Mouse (Mus musculus): ENCODE results near the gene Lrriq1.

Lrriq1 gene

GRCm38 (mm10) chr10:103029132-103029729 lies 206.9 kb downstream of the Lrriq1 start:
- DNase-seq (ENCODE audit: low read depth) = no peak

- no peak for DNase-seq (ENCODE audit: low read depth)
These were observed 207.6 kb downstream of the Lrriq1 start for GRCm38 (mm10) chr10:103028253-103029131.

- no peak for DNase-seq (ENCODE audit: low read depth)
These were observed 208.2 kb downstream of the Lrriq1 start for GRCm38 (mm10) chr10:103027931-103028252.

GRCm38 (mm10) chr10:103027226-103027930 lies 208.7 kb downstream of the Lrriq1 start:
- DNase-seq (ENCODE audit: low read depth) = no peak

GRCm38 (mm10) chr10:103026636-103027225 lies 209.4 kb downstream of the Lrriq1 start:
- no peak for DNase-seq (ENCODE audit: low read depth)

GRCm38 (mm10) chr10:103002556-103002955 lies 233.6 kb downstream of the Lrriq1 start:
- no peak for DNase-seq (ENCODE audit: low read depth)

- DNase-seq (ENCODE audit: low read depth) = no peak
These were observed 235.2 kb downstream of the Lrriq1 start for GRCm38 (mm10) chr10:103000902-103001301.

GRCm38 (mm10) chr10:102999584-102999983 lies 236.5 kb downstream of the Lrriq1 start:
- no peak for DNase-seq (ENCODE audit: low read depth)
